Mouse (Mus musculus): ENCODE data around the gene Myh11. TPM values are rescaled to one million over a fixed set of nuclear protein-coding genes. Genes with fewer than 3 reads are reported as not detected.
A peak's percentile ranks its signal among the peaks of the same experiment; 100 is the strongest.

The Myh11 gene
- polyA plus RNA-seq, 1 experiment = 4.1 TPM

DNA sequence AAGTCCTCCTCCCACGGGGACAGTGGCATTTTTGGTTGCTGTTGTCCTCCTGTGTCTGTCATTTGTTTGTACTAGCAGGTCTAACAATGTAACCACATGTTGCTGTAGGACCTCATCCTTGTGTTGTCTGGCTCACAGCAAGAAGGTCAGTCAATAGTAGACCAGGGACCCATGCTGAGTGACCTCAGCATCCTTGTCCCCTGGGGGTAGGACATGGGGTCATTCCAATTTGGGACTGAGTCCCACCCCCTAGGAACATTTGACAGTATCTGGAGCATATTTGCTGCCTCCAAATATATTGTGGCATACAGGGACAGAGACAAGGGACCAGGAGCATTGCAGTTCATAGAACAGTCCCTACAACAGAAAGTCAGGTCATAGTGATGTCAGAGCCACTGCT lies 41.3 kb downstream of the Myh11 start:
- Histone ChIP-seq H3K27ac (ENCODE audit: insufficient read depth, low read length) (no peak overlapping the region), H3K4me1 (ENCODE audit: control insufficient read depth, insufficient read depth, low read length) (no peaks in the 10 kb centered on the region), H3K4me3 (ENCODE audit: insufficient read depth, low read length) (no peak overlapping the region)
- TF ChIP-seq POLR2A (IDR thresholded peaks at IDR 0.05; ENCODE audit: extremely low read depth, insufficient read depth, low read length) (no peak), CTCF (IDR thresholded peaks at IDR 0.05; ENCODE audit: extremely low read depth, insufficient read depth, low read length) (no peak)

DNA sequence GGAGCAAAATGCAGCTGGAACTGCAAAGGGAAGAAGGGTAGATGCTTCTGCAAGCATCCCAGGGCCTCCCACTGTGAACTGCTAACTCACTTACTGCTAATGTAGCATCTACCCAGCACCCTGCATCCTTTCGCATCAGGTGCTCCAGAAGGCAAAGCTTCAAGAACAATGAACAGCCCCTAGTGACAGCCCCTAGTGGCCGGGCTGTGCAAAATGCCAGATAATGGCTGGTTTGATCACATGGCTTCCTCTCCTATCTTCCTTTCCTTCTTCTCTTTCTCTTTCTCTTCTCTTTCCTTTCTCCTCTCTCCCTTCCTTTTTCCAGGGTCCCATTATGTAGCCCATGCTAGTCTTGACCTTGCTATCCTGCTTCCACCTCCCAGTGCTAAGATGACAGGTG lies 48.6 kb downstream of the Myh11 start:
- no peak overlapping the region for H3K4me3 ChIP-seq (ENCODE audit: insufficient read depth, low read length)
- H3K4me1 ChIP-seq (ENCODE audit: control insufficient read depth, insufficient read depth, low read length) = no peaks in the 10 kb centered on the region
- 0 out of 2 replicates have a peak, but pooled peaks have one; percentile 12 for TF ChIP-seq CTCF (IDR thresholded peaks at IDR 0.05; ENCODE audit: extremely low read depth, insufficient read depth, low read length)
- no peak for TF ChIP-seq POLR2A (IDR thresholded peaks at IDR 0.05; ENCODE audit: extremely low read depth, insufficient read depth, low read length)
- H3K27ac ChIP-seq (ENCODE audit: insufficient read depth, low read length) = no peak overlapping the region

DNA sequence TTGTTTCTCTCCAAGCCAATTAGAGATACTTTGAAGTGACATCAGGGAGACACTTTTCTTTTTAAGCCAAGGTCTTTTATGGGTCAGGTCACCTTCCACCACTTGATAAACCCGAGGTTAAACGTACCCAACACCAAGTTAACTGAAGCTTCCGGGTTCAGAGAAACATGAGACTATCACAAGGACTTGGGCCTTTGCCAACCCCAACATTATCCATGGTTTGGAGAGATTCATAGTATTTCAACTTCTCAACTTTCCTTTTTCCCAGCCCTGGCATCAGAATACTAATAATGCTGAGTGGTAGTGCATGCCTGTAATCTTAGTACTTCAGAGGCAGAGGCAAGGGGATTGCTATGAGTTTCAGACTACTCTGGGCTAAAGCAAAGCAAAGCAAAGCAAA lies 49.1 kb downstream of the Myh11 start:
- H3K4me3 ChIP-seq (ENCODE audit: insufficient read depth, low read length) = no peak overlapping the region
- TF ChIP-seq CTCF (IDR thresholded peaks at IDR 0.05; ENCODE audit: extremely low read depth, insufficient read depth, low read length) = no peak
- no peak for TF ChIP-seq POLR2A (IDR thresholded peaks at IDR 0.05; ENCODE audit: extremely low read depth, insufficient read depth, low read length)
- H3K27ac ChIP-seq (ENCODE audit: insufficient read depth, low read length) = no peak overlapping the region
- H3K4me1 ChIP-seq (ENCODE audit: control insufficient read depth, insufficient read depth, low read length) = no peaks in the 10 kb centered on the region

DNA sequence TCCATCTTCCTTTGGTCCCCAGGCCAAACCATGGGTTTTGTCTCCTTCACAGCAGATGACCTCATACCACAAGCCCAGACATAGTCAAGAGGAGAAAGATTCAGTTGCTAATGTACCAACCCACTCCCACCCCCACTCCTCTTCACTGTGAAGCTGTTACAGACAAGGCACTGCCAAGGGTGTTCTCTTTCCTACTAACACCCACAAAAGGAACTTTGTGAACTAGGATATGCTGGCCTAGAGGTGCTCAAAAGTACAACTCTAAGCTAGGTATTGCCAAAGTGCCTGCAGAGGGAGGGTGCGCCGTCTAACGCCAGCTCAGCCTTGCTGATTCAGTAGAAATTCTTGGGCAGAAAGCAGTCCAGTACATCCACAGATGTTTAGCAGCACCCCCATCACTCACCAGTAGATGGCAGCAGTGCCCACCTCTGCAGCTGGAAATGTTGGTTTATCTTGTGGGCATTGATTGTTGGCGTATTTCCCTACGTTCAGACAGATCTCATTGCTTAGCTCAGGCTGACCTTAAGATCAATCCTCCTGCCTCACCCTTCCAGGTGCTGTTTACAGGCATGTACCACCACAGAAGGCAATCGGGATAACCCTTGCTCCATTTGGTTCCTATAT lies 54.0 kb downstream of the Myh11 start:
- Histone ChIP-seq H3K4me3 (ENCODE audit: insufficient read depth, low read length) (no peak overlapping the region), H3K4me1 (ENCODE audit: control insufficient read depth, insufficient read depth, low read length) (no peaks in the 10 kb centered on the region), H3K27ac (ENCODE audit: insufficient read depth, low read length) (no peak overlapping the region)
- TF ChIP-seq CTCF (IDR thresholded peaks at IDR 0.05; ENCODE audit: extremely low read depth, insufficient read depth, low read length) = peak; percentile 96
- no peak for TF ChIP-seq POLR2A (IDR thresholded peaks at IDR 0.05; ENCODE audit: extremely low read depth, insufficient read depth, low read length)

DNA sequence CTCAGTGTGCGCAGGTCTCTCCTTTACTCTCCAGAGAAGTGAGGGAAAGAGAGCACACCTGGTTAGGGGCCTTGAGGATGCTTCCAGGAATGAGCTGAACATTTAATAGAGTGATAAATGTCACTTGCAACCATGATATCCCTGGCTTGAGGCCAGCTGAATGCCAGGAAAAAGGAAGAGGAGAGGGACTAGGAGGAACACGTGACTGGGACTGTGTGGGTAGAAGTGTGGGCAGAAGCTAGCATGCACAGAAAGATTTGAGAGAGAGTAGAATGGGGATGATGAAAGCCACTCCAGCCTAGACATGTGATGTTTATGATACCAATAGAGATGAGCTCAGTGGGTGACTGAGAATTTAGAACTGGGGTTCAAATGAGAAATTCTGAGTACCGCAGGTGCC lies 76.0 kb downstream of the Myh11 start:
- Histone ChIP-seq H3K4me1 (ENCODE audit: control insufficient read depth, insufficient read depth, low read length) (no peaks in the 10 kb centered on the region), H3K27ac (ENCODE audit: insufficient read depth, low read length) (no peak overlapping the region), H3K4me3 (ENCODE audit: insufficient read depth, low read length) (no peak overlapping the region)
- TF ChIP-seq POLR2A (IDR thresholded peaks at IDR 0.05; ENCODE audit: extremely low read depth, insufficient read depth, low read length) (no peak), CTCF (IDR thresholded peaks at IDR 0.05; ENCODE audit: extremely low read depth, insufficient read depth, low read length) (no peak)

DNA sequence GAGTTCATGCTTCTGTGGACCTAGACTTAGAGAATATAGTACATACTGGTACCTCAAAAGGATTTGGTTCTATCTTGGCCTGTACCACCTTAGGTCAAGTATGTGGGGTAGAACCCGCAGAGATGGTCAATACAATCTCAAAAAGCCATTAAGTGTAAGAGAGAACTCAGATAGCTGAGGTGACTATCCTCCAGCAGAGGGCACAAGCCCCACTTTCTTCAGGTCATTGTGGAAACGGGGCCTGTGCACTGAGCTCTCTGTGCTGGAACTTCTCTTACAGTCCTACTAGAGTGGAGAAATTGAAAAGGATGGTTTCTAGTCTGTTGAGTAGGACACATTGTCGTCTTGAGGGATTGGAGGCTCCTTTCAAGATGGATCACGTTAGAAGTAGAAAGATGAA lies 92.4 kb downstream of the Myh11 start:
- no peak overlapping the region for H3K27ac ChIP-seq (ENCODE audit: insufficient read depth, low read length)
- no peak for TF ChIP-seq CTCF (IDR thresholded peaks at IDR 0.05; ENCODE audit: extremely low read depth, insufficient read depth, low read length)
- no peak for TF ChIP-seq POLR2A (IDR thresholded peaks at IDR 0.05; ENCODE audit: extremely low read depth, insufficient read depth, low read length)
- H3K4me3 ChIP-seq (ENCODE audit: insufficient read depth, low read length) = no peak overlapping the region
- no peaks in the 10 kb centered on the region for H3K4me1 ChIP-seq (ENCODE audit: control insufficient read depth, insufficient read depth, low read length)

DNA sequence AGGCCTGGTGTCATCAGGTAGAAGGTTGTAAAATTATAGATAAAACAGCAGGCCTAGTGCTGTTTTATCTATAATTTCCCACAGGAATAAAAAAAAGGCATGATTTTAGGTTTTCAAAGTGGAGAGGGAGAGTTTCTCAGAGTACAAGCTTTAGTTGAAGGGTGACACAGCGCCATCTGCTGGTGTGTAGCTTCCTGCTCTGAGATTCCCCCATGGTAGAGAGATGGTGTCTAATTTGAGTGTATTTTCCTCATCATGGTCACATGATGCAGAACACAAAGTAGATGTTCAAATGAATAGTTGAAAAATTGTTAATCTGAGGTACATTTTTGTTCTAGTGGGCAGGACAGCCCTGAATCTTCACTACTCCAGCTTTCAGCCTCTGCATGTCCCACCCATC lies 95.7 kb downstream of the Myh11 start:
- no peak overlapping the region for H3K27ac ChIP-seq (ENCODE audit: insufficient read depth, low read length)
- H3K4me1 ChIP-seq (ENCODE audit: control insufficient read depth, insufficient read depth, low read length) = no peaks in the 10 kb centered on the region
- H3K4me3 ChIP-seq (ENCODE audit: insufficient read depth, low read length) = no peak overlapping the region
- TF ChIP-seq CTCF (IDR thresholded peaks at IDR 0.05; ENCODE audit: extremely low read depth, insufficient read depth, low read length) = peak; percentile 79
- TF ChIP-seq POLR2A (IDR thresholded peaks at IDR 0.05; ENCODE audit: extremely low read depth, insufficient read depth, low read length) = no peak

DNA sequence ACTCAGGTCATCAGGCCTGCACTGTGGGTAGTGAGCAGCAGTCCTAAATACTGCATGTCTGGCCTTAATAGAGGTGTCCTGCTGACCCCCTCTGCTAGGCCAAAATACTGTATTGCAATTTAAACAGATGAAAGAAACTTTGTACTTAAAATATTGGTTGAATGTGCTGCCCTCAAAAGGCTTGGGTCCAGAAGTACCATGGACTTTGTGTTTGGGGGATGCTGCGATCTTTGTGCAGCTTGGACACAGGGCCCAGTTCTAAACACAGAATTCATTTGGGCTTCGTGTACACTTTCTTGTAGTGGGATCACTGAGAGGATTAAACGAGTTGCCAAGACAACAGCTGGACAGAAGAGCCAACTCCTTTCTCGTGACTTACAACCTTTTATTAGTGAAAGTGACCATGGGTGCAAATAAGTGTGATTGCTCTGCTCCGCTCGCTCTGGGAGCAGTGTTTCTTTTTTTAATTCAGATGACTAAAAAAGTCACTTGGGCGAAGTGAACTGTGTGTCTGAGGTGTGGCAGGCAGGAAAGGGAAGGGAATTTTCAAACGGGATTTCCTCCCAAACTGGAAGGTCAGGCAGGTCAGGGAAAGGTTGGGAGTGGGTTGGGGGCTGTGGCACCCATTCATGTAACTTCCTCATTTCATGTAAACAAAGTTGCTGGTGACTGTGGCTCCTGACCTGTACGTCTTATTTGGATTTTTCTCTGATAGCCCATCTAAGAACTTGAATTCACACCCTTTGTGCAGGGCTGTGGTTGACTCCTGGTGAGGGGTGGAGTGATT lies 96.8 kb downstream of the Myh11 start:
- no peak overlapping the region for H3K4me3 ChIP-seq (ENCODE audit: insufficient read depth, low read length)
- no peaks in the 10 kb centered on the region for H3K4me1 ChIP-seq (ENCODE audit: control insufficient read depth, insufficient read depth, low read length)
- peak overlapping the region; percentile 49 for H3K27ac ChIP-seq (ENCODE audit: insufficient read depth, low read length)
- TF ChIP-seq CTCF (IDR thresholded peaks at IDR 0.05; ENCODE audit: extremely low read depth, insufficient read depth, low read length) (no peak), POLR2A (IDR thresholded peaks at IDR 0.05; ENCODE audit: extremely low read depth, insufficient read depth, low read length) (no peak)

DNA sequence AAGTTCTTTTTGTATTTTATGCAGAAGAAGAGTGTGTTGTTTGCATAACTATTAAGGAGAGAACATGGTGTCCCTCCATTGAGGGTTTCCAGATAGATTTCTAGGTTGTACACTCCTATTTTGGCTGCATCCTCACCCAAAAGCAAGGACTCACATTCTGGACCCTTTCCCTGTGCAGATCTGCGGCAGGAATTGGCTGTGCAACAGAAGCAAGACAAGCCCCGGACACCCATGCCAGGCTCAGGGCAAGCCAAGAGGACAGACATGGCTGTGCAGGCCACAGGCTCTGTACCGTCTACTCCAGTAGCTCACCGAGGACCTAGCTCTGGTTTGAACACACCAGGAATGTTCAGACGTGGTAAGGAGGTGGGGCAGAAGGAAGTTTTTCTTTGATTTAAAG lies 105.7 kb downstream of the Myh11 start:
- H3K4me3 ChIP-seq (ENCODE audit: insufficient read depth, low read length) = no peak overlapping the region
- H3K27ac ChIP-seq (ENCODE audit: insufficient read depth, low read length) = no peak overlapping the region
- H3K4me1 ChIP-seq (ENCODE audit: control insufficient read depth, insufficient read depth, low read length) = no peaks in the 10 kb centered on the region
- TF ChIP-seq POLR2A (IDR thresholded peaks at IDR 0.05; ENCODE audit: extremely low read depth, insufficient read depth, low read length) (no peak), CTCF (IDR thresholded peaks at IDR 0.05; ENCODE audit: extremely low read depth, insufficient read depth, low read length) (no peak)

DNA sequence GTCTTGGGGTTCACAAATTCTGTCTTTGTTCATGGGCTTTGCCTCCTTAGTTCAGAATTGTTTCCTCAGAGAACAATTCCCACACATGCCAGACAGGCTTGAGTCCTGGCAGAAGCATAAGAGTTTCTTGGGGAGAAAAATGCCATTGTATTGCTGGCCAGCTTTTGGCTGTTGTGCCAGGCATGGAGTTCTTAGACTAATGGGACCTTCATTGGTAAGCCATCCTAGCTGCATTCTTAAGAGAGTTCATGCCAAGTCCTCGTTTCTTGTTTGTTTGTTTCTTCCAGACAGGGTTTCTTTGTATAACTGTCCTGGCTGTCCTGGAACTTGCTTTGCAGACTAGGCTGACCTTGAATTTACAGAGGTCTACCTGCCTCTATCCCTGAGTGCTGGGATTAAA lies 107.3 kb downstream of the Myh11 start:
- Histone ChIP-seq H3K4me1 (ENCODE audit: control insufficient read depth, insufficient read depth, low read length) (no peaks in the 10 kb centered on the region), H3K27ac (ENCODE audit: insufficient read depth, low read length) (0 out of 2 replicates have a peak overlapping the region, but pooled peaks have one; percentile 53), H3K4me3 (ENCODE audit: insufficient read depth, low read length) (no peak overlapping the region)
- TF ChIP-seq CTCF (IDR thresholded peaks at IDR 0.05; ENCODE audit: extremely low read depth, insufficient read depth, low read length) = no peak
- TF ChIP-seq POLR2A (IDR thresholded peaks at IDR 0.05; ENCODE audit: extremely low read depth, insufficient read depth, low read length) = no peak
